Mouse (Mus musculus): ENCODE data around the gene Ubac2. TPM values are rescaled to one million over a fixed set of nuclear protein-coding genes. Genes with fewer than 3 reads are reported as not detected.

Ubac2 gene
- polyA plus RNA-seq, 1 experiment from 2014 or later, result 43.2 TPM

DNA sequence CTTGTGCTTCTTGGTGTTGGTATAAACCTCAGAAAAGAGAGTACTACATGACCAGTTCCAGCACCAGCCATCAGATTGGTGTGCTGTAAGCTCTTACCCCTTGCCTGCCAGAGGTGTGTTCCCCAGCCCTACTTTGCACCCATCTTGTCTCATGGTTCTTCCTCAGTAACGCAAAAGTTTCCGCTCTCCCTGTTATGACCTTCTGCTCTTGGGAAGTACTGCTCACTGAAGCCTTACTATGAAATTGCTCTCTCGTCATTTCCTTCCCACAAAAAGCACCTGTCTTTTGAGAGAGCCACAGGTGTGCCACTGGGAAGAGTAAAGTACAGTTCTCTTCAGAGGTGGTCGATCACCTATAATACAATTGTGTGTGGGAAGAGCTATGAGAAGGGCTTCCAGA lies 151.4 kb downstream of the Ubac2 start:
- H3K4me2 ChIP-seq (replicated peaks; ENCODE audit: low read depth, low read length), result no peak overlapping the region
- no peak overlapping the region for H3K27ac ChIP-seq (ENCODE audit: low read length)
- H3K36me3 ChIP-seq (ENCODE audit: insufficient read depth, low read length), result no peaks in the 10 kb centered on the region
- 84% methylated on average over 4 of the region's 4 CpGs for WGBS
- DNase-seq (ENCODE audit: low spot score) (no peak), ATAC-seq (no peak)
- no peak overlapping the region for H3K4me3 ChIP-seq (ENCODE audit: low read depth, low read length)
- H3K9me3 ChIP-seq (ENCODE audit: low read length), result no peaks in the 10 kb centered on the region
- no peak for TF ChIP-seq EP300 (IDR thresholded peaks at IDR 0.05)
- no peak for TF ChIP-seq CTCF (IDR thresholded peaks at IDR 0.05)
- H3K27me3 ChIP-seq (replicated peaks; ENCODE audit: insufficient read depth, low read length), result no peaks in the 10 kb centered on the region
- H3K9ac ChIP-seq (replicated peaks; ENCODE audit: low read depth), result no peak overlapping the region
- H3K4me1 ChIP-seq (ENCODE audit: insufficient read depth, low read depth, low read length), result no peaks in the 10 kb centered on the region

DNA sequence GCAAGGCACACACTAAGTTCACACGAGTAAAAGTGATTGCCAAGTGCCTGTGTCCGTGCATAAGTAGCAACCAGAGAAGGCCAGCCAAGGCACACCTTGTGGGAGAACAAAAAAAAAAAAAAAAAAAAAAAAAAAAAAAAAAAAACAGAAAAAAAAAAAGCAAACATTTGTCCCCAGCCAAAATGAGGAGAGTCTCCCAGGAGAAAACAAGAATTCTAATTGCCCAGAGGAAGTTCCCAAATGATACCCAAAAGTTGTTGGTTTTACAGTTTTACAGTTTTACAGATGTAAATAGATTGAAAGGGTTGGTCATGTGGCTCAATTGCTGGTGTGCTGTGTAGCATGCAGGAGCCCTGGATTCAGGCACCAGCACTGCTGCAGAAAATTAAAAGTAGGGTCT lies 153.6 kb downstream of the Ubac2 start:
- TF ChIP-seq CTCF (IDR thresholded peaks at IDR 0.05) (no peak), EP300 (IDR thresholded peaks at IDR 0.05) (no peak)
- no peak for ATAC-seq
- no peak overlapping the region for H3K4me3 ChIP-seq (ENCODE audit: low read depth, low read length)
- no peak overlapping the region for H3K4me2 ChIP-seq (replicated peaks; ENCODE audit: low read depth, low read length)
- no peaks in the 10 kb centered on the region for H3K27me3 ChIP-seq (replicated peaks; ENCODE audit: insufficient read depth, low read length)
- no peaks in the 10 kb centered on the region for H3K36me3 ChIP-seq (ENCODE audit: insufficient read depth, low read length)
- H3K9ac ChIP-seq (replicated peaks; ENCODE audit: low read depth), result no peak overlapping the region
- H3K4me1 ChIP-seq (ENCODE audit: insufficient read depth, low read depth, low read length), result no peaks in the 10 kb centered on the region
- H3K9me3 ChIP-seq (ENCODE audit: low read length), result no peaks in the 10 kb centered on the region
- no peak overlapping the region for H3K27ac ChIP-seq (ENCODE audit: low read length)
- 53% methylated on average over 2 of the region's 2 CpGs for WGBS
- no peak for DNase-seq (ENCODE audit: low spot score)

- Histone ChIP-seq H3K27ac (ENCODE audit: low read length) (no peak within 1 kb of the TSS), H3K27me3 (replicated peaks; ENCODE audit: insufficient read depth, low read length) (no peaks in the 10 kb centered on the region), H3K4me2 (replicated peaks; ENCODE audit: low read depth, low read length) (no peak within 1 kb of the TSS), H3K36me3 (ENCODE audit: insufficient read depth, low read length) (no peaks in the 10 kb centered on the region), H3K4me1 (ENCODE audit: insufficient read depth, low read depth, low read length) (no peaks in the 10 kb centered on the region), H3K9me3 (ENCODE audit: low read length) (no peaks in the 10 kb centered on the region), H3K4me3 (ENCODE audit: low read depth, low read length) (no peak within 1 kb of the TSS), H3K9ac (replicated peaks; ENCODE audit: low read depth) (no peak within 1 kb of the TSS)
- WGBS, result 92% methylated on average over 13 of the region's 13 CpGs
- ATAC-seq, result no peak
- no peak for TF ChIP-seq CTCF (IDR thresholded peaks at IDR 0.05)
- no peak for DNase-seq (ENCODE audit: low spot score)
These were observed 156.0 kb downstream of the Ubac2 start, which contains the start of gene Timm8a2 for GRCm38 (mm10) chr14:122034451-122034850. TSS of gene Timm8a2 (plus strand) at chr14:122034674.

DNA sequence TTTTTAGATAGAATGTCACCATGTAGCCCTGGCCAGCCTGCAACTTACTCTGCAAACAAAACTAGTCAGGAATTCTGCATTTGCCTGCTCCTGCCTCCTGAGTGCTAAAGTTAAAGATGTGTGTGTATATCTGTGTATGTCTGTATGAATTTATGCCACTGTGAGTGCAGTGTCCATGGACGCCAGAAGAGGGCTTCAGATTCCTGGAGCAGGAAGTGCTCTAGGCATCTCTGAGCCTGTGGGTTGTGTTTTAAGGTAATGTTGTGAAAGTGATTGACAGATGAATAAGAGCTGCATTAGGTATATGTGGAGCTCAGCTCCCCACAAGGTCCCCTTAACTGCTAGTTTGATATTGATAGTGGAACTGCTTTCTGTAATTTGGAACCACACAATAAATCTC lies 156.8 kb downstream of the Ubac2 start:
- Histone ChIP-seq H3K36me3 (ENCODE audit: insufficient read depth, low read length) (no peaks in the 10 kb centered on the region), H3K27me3 (replicated peaks; ENCODE audit: insufficient read depth, low read length) (no peaks in the 10 kb centered on the region), H3K4me3 (ENCODE audit: low read depth, low read length) (no peak overlapping the region), H3K9me3 (ENCODE audit: low read length) (no peaks in the 10 kb centered on the region), H3K4me1 (ENCODE audit: insufficient read depth, low read depth, low read length) (no peaks in the 10 kb centered on the region), H3K4me2 (replicated peaks; ENCODE audit: low read depth, low read length) (no peak overlapping the region), H3K27ac (ENCODE audit: low read length) (no peak overlapping the region), H3K9ac (replicated peaks; ENCODE audit: low read depth) (no peak overlapping the region)
- no peak for DNase-seq (ENCODE audit: low spot score)
- 94% methylated on average over 1 of the region's 1 CpGs for WGBS
- ATAC-seq, result no peak
- TF ChIP-seq CTCF (IDR thresholded peaks at IDR 0.05), result no peak
- no peak for TF ChIP-seq EP300 (IDR thresholded peaks at IDR 0.05)

DNA sequence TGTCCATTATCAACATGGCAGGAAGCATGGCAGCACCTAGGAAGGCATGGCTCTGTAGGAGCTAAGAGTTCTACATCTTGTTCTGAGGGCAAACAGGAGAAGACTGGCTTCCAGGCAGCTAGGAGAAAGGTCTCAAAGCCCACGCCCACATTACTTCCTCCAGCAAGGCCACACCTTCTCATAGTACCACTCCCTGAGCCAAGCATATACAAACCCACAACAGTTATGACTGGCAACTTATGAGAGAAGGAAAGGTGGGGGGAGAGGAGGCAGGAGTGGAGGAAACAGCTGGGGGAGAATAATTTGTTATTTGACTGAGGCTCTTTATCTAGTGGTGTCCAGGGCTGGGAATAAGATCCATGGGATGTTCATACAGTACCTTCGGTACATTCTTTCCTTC lies 157.4 kb downstream of the Ubac2 start:
- Histone ChIP-seq H3K4me3 (ENCODE audit: low read depth, low read length) (no peak overlapping the region), H3K27ac (ENCODE audit: low read length) (no peak overlapping the region), H3K4me1 (ENCODE audit: insufficient read depth, low read depth, low read length) (no peaks in the 10 kb centered on the region), H3K9ac (replicated peaks; ENCODE audit: low read depth) (no peak overlapping the region), H3K36me3 (ENCODE audit: insufficient read depth, low read length) (no peaks in the 10 kb centered on the region), H3K27me3 (replicated peaks; ENCODE audit: insufficient read depth, low read length) (no peaks in the 10 kb centered on the region), H3K4me2 (replicated peaks; ENCODE audit: low read depth, low read length) (no peak overlapping the region), H3K9me3 (ENCODE audit: low read length) (no peaks in the 10 kb centered on the region)
- peak; percentile 44 for ATAC-seq
- TF ChIP-seq CTCF (IDR thresholded peaks at IDR 0.05) (no peak), EP300 (IDR thresholded peaks at IDR 0.05) (no peak)
- 65% methylated on average over 2 of the region's 2 CpGs for WGBS
- peak; percentile 21 for DNase-seq (ENCODE audit: low spot score)

GRCm38 (mm10) chr14:122038874-122039647 lies 160.6 kb downstream of the Ubac2 start:
- TF ChIP-seq EP300 (IDR thresholded peaks at IDR 0.05), result no peak
- TF ChIP-seq CTCF (IDR thresholded peaks at IDR 0.05), result no peak
- H3K4me2 ChIP-seq (replicated peaks; ENCODE audit: low read depth, low read length), result no peak overlapping the region
- no peak overlapping the region for H3K9ac ChIP-seq (replicated peaks; ENCODE audit: low read depth)
- DNase-seq (ENCODE audit: low spot score) (no peak), ATAC-seq (no peak)
- no peaks in the 10 kb centered on the region for H3K4me1 ChIP-seq (ENCODE audit: insufficient read depth, low read depth, low read length)
- no peaks in the 10 kb centered on the region for H3K9me3 ChIP-seq (ENCODE audit: low read length)
- 80% methylated on average over 13 of the region's 13 CpGs for WGBS
- no peaks in the 10 kb centered on the region for H3K27me3 ChIP-seq (replicated peaks; ENCODE audit: insufficient read depth, low read length)
- no peak overlapping the region for H3K27ac ChIP-seq (ENCODE audit: low read length)
- no peak overlapping the region for H3K4me3 ChIP-seq (ENCODE audit: low read depth, low read length)
- H3K36me3 ChIP-seq (ENCODE audit: insufficient read depth, low read length), result no peaks in the 10 kb centered on the region

Measured in lung, postnatal 0 days (tissue).